Mouse (Mus musculus): ENCODE data around the gene Eef1akmt2. TPM values are rescaled to one million over a fixed set of nuclear protein-coding genes. Genes with fewer than 3 reads are reported as not detected.

Eef1akmt2 gene
- total RNA-seq, 4 experiments from 2014 or later = 29.3 to 36.5 (median 35.4) TPM

- DNase-seq (ENCODE audit: low spot score in 2 of 2) = no peak
Observed at GRCm38 (mm10) chr7:132790447-132791219, 61.8 kb downstream of the Eef1akmt2 start.

GRCm38 (mm10) chr7:132788826-132789225, 63.6 kb downstream of the Eef1akmt2 start:
- peak; percentile 83 to 85 for DNase-seq (ENCODE audit: low spot score in 2 of 2)

- DNase-seq (ENCODE audit: low spot score in 2 of 2) = no peak
Observed at GRCm38 (mm10) chr7:132787496-132788190, 64.8 kb downstream of the Eef1akmt2 start.

- no peak for DNase-seq (ENCODE audit: low spot score in 2 of 2)
Observed at GRCm38 (mm10) chr7:132787022-132787421, 65.5 kb downstream of the Eef1akmt2 start.

GRCm38 (mm10) chr7:132786522-132786921, 66.0 kb downstream of the Eef1akmt2 start:
- DNase-seq (ENCODE audit: low spot score in 2 of 2) = no peak

- DNase-seq (ENCODE audit: low spot score in 2 of 2) = no peak
Observed at GRCm38 (mm10) chr7:132786011-132786410, 66.5 kb downstream of the Eef1akmt2 start.

GRCm38 (mm10) chr7:132784101-132784500, 68.4 kb downstream of the Eef1akmt2 start:
- DNase-seq (ENCODE audit: low spot score in 2 of 2) = no peak

- no peak for DNase-seq (ENCODE audit: low spot score in 2 of 2)
Observed at GRCm38 (mm10) chr7:132781850-132782249, 70.6 kb downstream of the Eef1akmt2 start.

GRCm38 (mm10) chr7:132781130-132781814, 71.2 kb downstream of the Eef1akmt2 start:
- DNase-seq (ENCODE audit: low spot score in 2 of 2) = no peak

GRCm38 (mm10) chr7:132780611-132781010, 71.9 kb downstream of the Eef1akmt2 start:
- no peak for DNase-seq (ENCODE audit: low spot score in 2 of 2)

GRCm38 (mm10) chr7:132778630-132779029, 73.8 kb downstream of the Eef1akmt2 start:
- no peak for DNase-seq (ENCODE audit: low spot score in 2 of 2)

- DNase-seq (ENCODE audit: low spot score in 2 of 2) = no peak
Observed at GRCm38 (mm10) chr7:132777728-132778453, 74.6 kb downstream of the Eef1akmt2 start.

Other genes with a start within 250 kb of the Eef1akmt2 start
- gene Lhpp, start 242.0 kb downstream of the Eef1akmt2 start, total RNA-seq (2022) = 10 to 100 TPM; 22.1 to 23.2 (median 22.3) TPM
- gene Fam53b, start 38.8 kb downstream of the Eef1akmt2 start, total RNA-seq (2022) = 10 to 100 TPM; 48.8 to 61.1 (median 54.6) TPM
- 10 to 100 TPM; 27.3 to 32.3 (median 29.8) TPM for gene Abraxas2, start 6.6 kb upstream of the Eef1akmt2 start, total RNA-seq (2022)
- 10 to 100 TPM; 42.1 to 46.7 (median 44.4) TPM for gene Zranb1, start 78.5 kb upstream of the Eef1akmt2 start, total RNA-seq (2022)

All from layer of hippocampus, adult 8-10 months (tissue).